Mouse (Mus musculus): ENCODE measurements around the gene Xirp2.

- TF ChIP-seq CTCF (IDR thresholded peaks at IDR 0.05; ENCODE audit: borderline replicate concordance, insufficient read depth, low read length) (no peak), POLR2A (IDR thresholded peaks at IDR 0.05; ENCODE audit: low read depth, low read length) (no peak)
Observed at GRCm38 (mm10) chr2:67460857-67461256, 15.1 kb downstream of the Xirp2 start.

All from embryonic fibroblast, embryonic 13.5 days (primary cell).